Comparison of ENCODE assay signal across 8 mouse cellular contexts in genomic region chr17:34039562-34040450, GRCm38 (mm10). TPM values are rescaled to one million over a fixed set of nuclear protein-coding genes. Genes with fewer than 3 reads are reported as not detected.
DNase-seq lines count a peak whose midpoint lies in the region; ATAC-seq and TF ChIP-seq lines count a peak whose summit lies in the region.
"Had no signal": no experiment of that assay in that cellular context is flagged by ENCODE, and none has a peak within 500 bp of the region (broad histone marks: within the 10 kb centered on the region; RNA-seq: fewer than 3 reads in every experiment).

No protein-coding gene starts in this region.

- H3K4me3 ChIP-seq in lung, embryonic 15.5 days: peak overlapping the region; percentile 4; the same call in 1 of the 2 replicates
- no peak overlapping the region for H3K4me3 ChIP-seq in lung, adult 2 months (replicated peaks; ENCODE audit: extremely low read depth, low read depth, low read length)
- peak overlapping the region; percentile 21; the same call in 1 of the 2 replicates for H3K4me3 ChIP-seq in cortical plate, adult 2 months (ENCODE audit: insufficient read depth, low read length)
- no peak overlapping the region; the same call in 1 of the 2 replicates for H3K4me3 ChIP-seq in intestine, embryonic 16.5 days (ENCODE audit: low read length)
- no peak overlapping the region for H3K4me3 ChIP-seq in stomach, embryonic 16.5 days (replicated peaks; ENCODE audit: low read length)
- H3K4me3 ChIP-seq: liver, embryonic 15.5 days had no signal

- DNase-seq in lung, adult 2 months: no peak
- DNase-seq in gastrocnemius, postnatal 25 days: peak; percentile 85
- no peak for DNase-seq in lung, postnatal 25 days (ENCODE audit: low spot score)

- H3K27ac ChIP-seq in lung, embryonic 15.5 days: peak overlapping the region; percentile 29; the same call in 1 of the 2 replicates
- no peak overlapping the region for H3K27ac ChIP-seq in cortical plate, adult 2 months (ENCODE audit: insufficient read depth, low read length)
- H3K27ac ChIP-seq in intestine, embryonic 16.5 days (ENCODE audit: low read length): no peak overlapping the region
- no peak overlapping the region for H3K27ac ChIP-seq in stomach, embryonic 16.5 days (ENCODE audit: low read length)
- H3K27ac ChIP-seq: liver, embryonic 15.5 days had no signal

- peaks cover 19% of the 10 kb centered on the region for H3K27me3 ChIP-seq in lung, embryonic 15.5 days
- 0 out of 2 replicates have a peak, but pooled peaks cover 2% of the 10 kb centered on the region for H3K27me3 ChIP-seq in intestine, embryonic 16.5 days (replicated peaks; ENCODE audit: control insufficient read depth, insufficient read depth, low read length)
- H3K27me3 ChIP-seq in stomach, embryonic 16.5 days (ENCODE audit: control insufficient read depth, insufficient read depth, low read length): 0 out of 2 replicates have a peak, but pooled peaks cover 4% of the 10 kb centered on the region

- no peak overlapping the region for H3K9ac ChIP-seq in lung, embryonic 15.5 days
- H3K9ac ChIP-seq in intestine, embryonic 16.5 days (ENCODE audit: low read depth, low read length): peak overlapping the region; percentile 38; the same call in 1 of the 2 replicates
- peak overlapping the region; percentile 47; the same call in 1 of the 2 replicates for H3K9ac ChIP-seq in stomach, embryonic 16.5 days (ENCODE audit: low read length)
- H3K9ac ChIP-seq: liver, embryonic 15.5 days had no signal

- TF ChIP-seq POLR2A in lung, adult 2 months (IDR thresholded peaks at IDR 0.05; ENCODE audit: borderline replicate concordance, extremely low read depth, low read depth, low read length): no peak
- no peak for TF ChIP-seq POLR2A in cortical plate, adult 2 months (IDR thresholded peaks at IDR 0.05; ENCODE audit: extremely low read depth, insufficient read depth, low read length)

- peak overlapping the region; percentile 57 for H3K4me2 ChIP-seq in lung, embryonic 15.5 days
- peak overlapping the region; percentile 45; the same call in 1 of the 2 replicates for H3K4me2 ChIP-seq in intestine, embryonic 16.5 days (ENCODE audit: low read depth, low read length)
- no peak overlapping the region for H3K4me2 ChIP-seq in stomach, embryonic 16.5 days (ENCODE audit: low read depth, low read length)

- H3K4me1 ChIP-seq in lung, embryonic 15.5 days: peaks cover 37% of the 10 kb centered on the region
- H3K4me1 ChIP-seq in lung, adult 2 months (ENCODE audit: control insufficient read depth, insufficient read depth, low read length): peaks cover 3% of the 10 kb centered on the region; the same call in 1 of the 2 replicates
- H3K4me1 ChIP-seq in cortical plate, adult 2 months (ENCODE audit: control insufficient read depth, insufficient read depth, low read length): peaks cover 3% of the 10 kb centered on the region; the same call in 1 of the 2 replicates
- peaks cover 19% of the 10 kb centered on the region for H3K4me1 ChIP-seq in intestine, embryonic 16.5 days (ENCODE audit: control insufficient read depth, insufficient read depth, low read length)
- peaks cover 22% of the 10 kb centered on the region for H3K4me1 ChIP-seq in stomach, embryonic 16.5 days (ENCODE audit: control insufficient read depth, insufficient read depth, low read length)

- H3K36me3 ChIP-seq in lung, embryonic 15.5 days: peaks cover 28% of the 10 kb centered on the region
- peaks cover 15% of the 10 kb centered on the region for H3K36me3 ChIP-seq in intestine, embryonic 16.5 days (ENCODE audit: control insufficient read depth, insufficient read depth, low read length)
- peaks cover 20% of the 10 kb centered on the region for H3K36me3 ChIP-seq in stomach, embryonic 16.5 days (ENCODE audit: control insufficient read depth, insufficient read depth, low read length)

- no peak for TF ChIP-seq CTCF in lung, adult 2 months (IDR thresholded peaks at IDR 0.05; ENCODE audit: insufficient read depth, low read length)
- no peak for TF ChIP-seq CTCF in cortical plate, adult 2 months (IDR thresholded peaks at IDR 0.05; ENCODE audit: extremely low read depth, insufficient read depth, low read length)

- ATAC-seq in lung, embryonic 15.5 days (ENCODE audit: borderline replicate concordance, extremely low read depth, low FRiP score, low TSS enrichment): no peak
- no peak for ATAC-seq in intestine, embryonic 16.5 days
- no peak for ATAC-seq in stomach, embryonic 16.5 days (ENCODE audit: insufficient read depth, low FRiP score)

- 14% methylated on average over 17 of the region's 17 CpGs for WGBS in lung, embryonic 15.5 days
- WGBS in lung, adult 2 months: 19% methylated on average over 17 of the region's 17 CpGs
- WGBS in intestine, embryonic 16.5 days: 24% methylated on average over 17 of the region's 17 CpGs
- WGBS in stomach, embryonic 16.5 days: 22% methylated on average over 17 of the region's 17 CpGs

- no peaks in the 10 kb centered on the region for H3K9me3 ChIP-seq in lung, embryonic 15.5 days
- no peaks in the 10 kb centered on the region for H3K9me3 ChIP-seq in intestine, embryonic 16.5 days (ENCODE audit: control insufficient read depth, low read length)
- H3K9me3 ChIP-seq in stomach, embryonic 16.5 days (replicated peaks; ENCODE audit: control insufficient read depth, low read length): no peaks in the 10 kb centered on the region
- H3K9me3 ChIP-seq: liver, embryonic 15.5 days had no signal

RNA-seq across cellular contexts. Expression of gene Col11a2, which starts 0.6 kb away (rescaled TPM):
- polyA plus RNA-seq in lung, embryonic 15.5 days (2015; fragmentation: Nextera tagmentation; extraction: Ambion mirVana): 4.1 and 5.0 TPM in 2 replicates
- polyA plus RNA-seq in lung, adult 2 months (2012; rRNA removed): 1.0 and 1.3 TPM in 2 replicates
- 9.3 and 12.1 TPM in 2 replicates for polyA plus RNA-seq in cortical plate, adult 2 months (2012; rRNA removed)
- 10 to 100 TPM in 1 of 2 experiments, 1 to 10 TPM in 1; 6.5 to 16.7 TPM for total RNA-seq in gastrocnemius, postnatal 25 days (2021)
- 0.20 and 0.45 TPM in 2 replicates for polyA plus RNA-seq in intestine, embryonic 16.5 days (2015; fragmentation: Nextera tagmentation; extraction: Ambion mirVana)
- 0.57 and 0.61 TPM in 2 replicates for polyA plus RNA-seq in stomach, embryonic 16.5 days (2015; fragmentation: Nextera tagmentation; extraction: Ambion mirVana)

RNA-seq across cellular contexts. Expression of gene Rxrb, which starts 8.2 kb away (rescaled TPM):
- 47.5 and 56.0 TPM in 2 replicates for polyA plus RNA-seq in lung, embryonic 15.5 days (2015; fragmentation: Nextera tagmentation; extraction: Ambion mirVana)
- polyA plus RNA-seq in lung, adult 2 months (2012; rRNA removed): 63.2 and 79.8 TPM in 2 replicates
- polyA plus RNA-seq in cortical plate, adult 2 months (2012; rRNA removed): 78.5 and 81.5 TPM in 2 replicates
- total RNA-seq in gastrocnemius, postnatal 25 days (2021): 10 to 100 TPM; 34.9 to 36.3 TPM
- polyA plus RNA-seq in intestine, embryonic 16.5 days (2015; fragmentation: Nextera tagmentation; extraction: Ambion mirVana): 37.6 and 38.4 TPM in 2 replicates
- polyA plus RNA-seq in stomach, embryonic 16.5 days (2015; fragmentation: Nextera tagmentation; extraction: Ambion mirVana): 36.3 and 37.7 TPM in 2 replicates

RNA-seq across cellular contexts. Expression of gene Slc39a7, which starts 8.3 kb away (rescaled TPM):
- 192 and 205 TPM in 2 replicates for polyA plus RNA-seq in lung, embryonic 15.5 days (2015; fragmentation: Nextera tagmentation; extraction: Ambion mirVana)
- 161 and 183 TPM in 2 replicates for polyA plus RNA-seq in lung, adult 2 months (2012; rRNA removed)
- 92.7 and 103 TPM in 2 replicates for polyA plus RNA-seq in cortical plate, adult 2 months (2012; rRNA removed)
- total RNA-seq in gastrocnemius, postnatal 25 days (2021): 10 to 100 TPM; 41.5 to 45.7 TPM
- 171 and 176 TPM in 2 replicates for polyA plus RNA-seq in intestine, embryonic 16.5 days (2015; fragmentation: Nextera tagmentation; extraction: Ambion mirVana)
- polyA plus RNA-seq in stomach, embryonic 16.5 days (2015; fragmentation: Nextera tagmentation; extraction: Ambion mirVana): 194 and 195 TPM in 2 replicates

RNA-seq across cellular contexts. Expression of gene H2-Ke6, which starts 11.9 kb away (rescaled TPM):
- 46.1 and 49.1 TPM in 2 replicates for polyA plus RNA-seq in lung, embryonic 15.5 days (2015; fragmentation: Nextera tagmentation; extraction: Ambion mirVana)
- 91.2 and 130 TPM in 2 replicates for polyA plus RNA-seq in lung, adult 2 months (2012; rRNA removed)
- polyA plus RNA-seq in cortical plate, adult 2 months (2012; rRNA removed): 59.6 and 61.7 TPM in 2 replicates
- total RNA-seq in gastrocnemius, postnatal 25 days (2021): 10 to 100 TPM; 52.7 to 59.9 TPM
- 66.0 and 66.7 TPM in 2 replicates for polyA plus RNA-seq in intestine, embryonic 16.5 days (2015; fragmentation: Nextera tagmentation; extraction: Ambion mirVana)
- 38.9 and 41.3 TPM in 2 replicates for polyA plus RNA-seq in stomach, embryonic 16.5 days (2015; fragmentation: Nextera tagmentation; extraction: Ambion mirVana)

RNA-seq across cellular contexts. Expression of gene Ring1, which starts 15.3 kb away (rescaled TPM):
- polyA plus RNA-seq in lung, embryonic 15.5 days (2015; fragmentation: Nextera tagmentation; extraction: Ambion mirVana): 20.9 and 23.2 TPM in 2 replicates
- 40.7 and 53.6 TPM in 2 replicates for polyA plus RNA-seq in lung, adult 2 months (2012; rRNA removed)
- 73.1 and 73.2 TPM in 2 replicates for polyA plus RNA-seq in cortical plate, adult 2 months (2012; rRNA removed)
- 10 to 100 TPM; 10.1 to 12.3 TPM for total RNA-seq in gastrocnemius, postnatal 25 days (2021)
- 9.3 and 12.1 TPM in 2 replicates for polyA plus RNA-seq in intestine, embryonic 16.5 days (2015; fragmentation: Nextera tagmentation; extraction: Ambion mirVana)
- 8.1 and 10.7 TPM in 2 replicates for polyA plus RNA-seq in stomach, embryonic 16.5 days (2015; fragmentation: Nextera tagmentation; extraction: Ambion mirVana)

Comparison
In these comparisons a context has a peak if more than half of its experiments do, and no peak if none do; other contexts are left out.
1. H3K4me3 ChIP-seq: peak in lung, embryonic 15.5 days (single experiment) and cortical plate, adult 2 months (single experiment); none in lung, adult 2 months (single experiment), intestine, embryonic 16.5 days (single experiment) and stomach, embryonic 16.5 days (single experiment).